Mouse (Mus musculus) midbrain, embryonic 16.5 days (tissue): ENCODE data around the gene Paics. TPM values are rescaled to one million over a fixed set of nuclear protein-coding genes. Genes with fewer than 3 reads are reported as not detected.
"Not testable (repeated sequence)": the region's sequence is repeated elsewhere in the genome, so short reads cannot be mapped to it uniquely, and the experiment has no call there.

Experiments used
- ATAC-seq: fragments of 200-750 bp; cut with Nextera tagmentation; 2 replicates; pipeline ENCODE4 v1.8.0; 2017; ENCODE audit warnings: moderate TSS enrichment
- H3K27ac ChIP-seq: fragments of 300-500 bp; sonication (generic); 2 replicates; pipeline ENCODE4 v1.5.1; 2014; ENCODE audit warnings: mild to moderate bottlenecking, low read length, mixed read lengths
- H3K27me3 ChIP-seq: fragments of 300-500 bp; sonication (generic); 2 replicates; pipeline ENCODE4 v1.6.1; 2014; ENCODE audit warnings: low read depth, low read length, mixed read lengths; ENCODE audit not compliant: control insufficient read depth, insufficient read depth
- H3K36me3 ChIP-seq: fragments of 300-500 bp; sonication (generic); 2 replicates; pipeline ENCODE4 v1.6.1; 2014; ENCODE audit warnings: mild to moderate bottlenecking, low read length, moderate library complexity, mixed read lengths; ENCODE audit not compliant: control insufficient read depth, insufficient read depth
- H3K4me1 ChIP-seq: fragments of 300-500 bp; sonication (generic); 2 replicates; pipeline ENCODE4 v1.6.1; 2014; ENCODE audit warnings: mild to moderate bottlenecking, low read length, mixed read lengths; ENCODE audit not compliant: control insufficient read depth, insufficient read depth
- H3K4me2 ChIP-seq: fragments of 300-500 bp; sonication (generic); 2 replicates; pipeline ENCODE4 v1.6.1; 2014; ENCODE audit warnings: mild to moderate bottlenecking, low read length, mixed read lengths
- H3K4me3 ChIP-seq: fragments of 300-500 bp; sonication (generic); 2 replicates; pipeline ENCODE4 v1.5.1; 2014; ENCODE audit warnings: low read depth, mild to moderate bottlenecking, low read length, moderate library complexity, mixed read lengths
- H3K9ac ChIP-seq: fragments of 300-500 bp; sonication (generic); 2 replicates; pipeline ENCODE4 v1.6.1; 2014; ENCODE audit warnings: low read depth, low read length, mixed read lengths
- H3K9me3 ChIP-seq: fragments of 300-500 bp; sonication (generic); replicated peaks from 2 replicates; pipeline ENCODE4 v1.6.1; 2014; ENCODE audit warnings: mild to moderate bottlenecking, low read length, mixed read lengths; ENCODE audit not compliant: control insufficient read depth, poor library complexity, severe bottlenecking
- WGBS: fragments of 180-500 bp; shearing (Covaris S2); extraction: QIAGEN DNeasy Blood & Tissue Kit; methylation state at CpG from one replicate; pipeline ENCODE4 v1.1.7; 2014; 5-methylcytosine and 5-hydroxymethylcytosine counted together
- polyA plus RNA-seq: library from polyadenylated mRNA; unstranded; fragments of >200 nt; fragmentation: Nextera tagmentation; extraction: Ambion mirVana; gene quantifications from 2 replicates; pipeline ENCODE4 v1.2.1, GENCODE M21; 2015

Gene Paics
- 150 and 163 TPM in 2 replicates for polyA plus RNA-seq

GRCm38 (mm10) chr5:76951106-76952027 is at the start of gene Paics, which contains the start of gene Ppat:
Gene Paics, plus strand, starts transcription at chr5:76951307.
Gene Ppat, minus strand, starts transcription at chr5:76951578.
- WGBS = under 1% methylated on average over 81 of the region's 81 CpGs
- no peaks in the 10 kb centered on the region for H3K9me3 ChIP-seq
- peak; percentile 97 for ATAC-seq

GRCm38 (mm10) chr5:76902131-76902530 is 49.0 kb upstream of the Paics start:
- H3K9ac ChIP-seq = no peak overlapping the region
- peaks cover 6% of the 10 kb centered on the region; the same call in 1 of the 2 replicates for H3K4me1 ChIP-seq
- no peaks in the 10 kb centered on the region for H3K27me3 ChIP-seq
- no peaks in the 10 kb centered on the region for H3K9me3 ChIP-seq
- WGBS = 80% methylated on average over 4 of the region's 4 CpGs
- no peak overlapping the region for H3K4me2 ChIP-seq
- ATAC-seq = no peak
- no peak overlapping the region for H3K4me3 ChIP-seq
- no peaks in the 10 kb centered on the region for H3K36me3 ChIP-seq
- H3K27ac ChIP-seq = no peak overlapping the region

More at GRCm38 (mm10) chr5:76951106-76952027, at the start of gene Paics, which contains the start of gene Ppat:
- peak within 1 kb of the TSS; percentile 86 for H3K4me2 ChIP-seq
- H3K36me3 ChIP-seq = no peaks in the 10 kb centered on the region
- peaks cover 22% of the 10 kb centered on the region for H3K4me1 ChIP-seq
- no peaks in the 10 kb centered on the region for H3K27me3 ChIP-seq
- H3K4me3 ChIP-seq = peak within 1 kb of the TSS; percentile 63
- H3K27ac ChIP-seq = peak within 1 kb of the TSS; percentile 81
- H3K9ac ChIP-seq = peak within 1 kb of the TSS; percentile 63

DNA sequence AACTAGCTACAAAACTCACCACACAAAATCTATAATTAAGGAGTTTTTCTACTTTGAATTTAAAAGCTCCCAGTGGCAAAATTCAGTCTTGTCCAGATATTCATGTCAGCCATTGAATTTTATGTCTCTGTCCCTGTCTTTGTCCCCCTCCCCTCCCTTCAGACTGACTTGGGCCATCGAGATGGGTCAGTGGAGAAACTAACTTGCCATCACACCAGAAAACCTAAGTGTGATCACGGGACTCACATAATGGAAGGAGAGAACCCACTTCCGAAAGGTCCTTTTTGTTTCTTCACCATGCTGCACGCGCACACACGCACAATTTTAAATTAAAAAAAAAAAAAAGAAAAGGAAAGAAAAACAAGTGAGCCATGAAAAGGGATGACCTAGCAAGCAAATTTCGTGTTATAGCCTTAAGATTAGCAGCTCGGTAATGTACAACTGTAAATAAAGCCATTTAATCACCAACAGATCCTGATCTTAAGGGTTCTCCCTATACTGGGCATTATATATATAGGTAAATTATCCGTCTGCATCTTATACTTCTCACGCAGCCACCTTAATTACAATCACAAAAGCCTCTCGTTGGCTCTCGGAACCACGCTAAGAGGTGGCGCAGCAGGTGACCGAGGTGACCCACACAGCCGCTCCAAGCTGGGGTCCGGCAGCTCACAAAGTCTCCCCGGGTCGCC is 46.2 kb upstream of the Paics start:
- Histone ChIP-seq H3K27ac (peak overlapping the region; percentile 89), H3K9ac (peak overlapping the region; percentile 88), H3K9me3 (no peaks in the 10 kb centered on the region), H3K4me3 (peak overlapping the region; percentile 74), H3K36me3 (no peaks in the 10 kb centered on the region), H3K4me1 (peaks cover 6% of the 10 kb centered on the region; the same call in 1 of the 2 replicates), H3K27me3 (no peaks in the 10 kb centered on the region), H3K4me2 (peak overlapping the region; percentile 73)
- ATAC-seq = peak; percentile 76
- WGBS = 1% methylated on average over 19 of the region's 19 CpGs

GRCm38 (mm10) chr5:76905405-76906154 is 45.5 kb upstream of the Paics start, which contains the start of gene Aasdh:
Gene Aasdh, minus strand, starts transcription at chr5:76905514.
- no peaks in the 10 kb centered on the region for H3K27me3 ChIP-seq
- peaks cover 6% of the 10 kb centered on the region; the same call in 1 of the 2 replicates for H3K4me1 ChIP-seq
- no peaks in the 10 kb centered on the region for H3K36me3 ChIP-seq
- H3K9ac ChIP-seq = peak within 1 kb of the TSS; percentile 88
- no peaks in the 10 kb centered on the region for H3K9me3 ChIP-seq
- peak within 1 kb of the TSS; percentile 73 for H3K4me2 ChIP-seq
- peak within 1 kb of the TSS; percentile 74 for H3K4me3 ChIP-seq
- peak; percentile 97 for ATAC-seq
- under 1% methylated on average over 47 of the region's 47 CpGs for WGBS
- H3K27ac ChIP-seq = peak within 1 kb of the TSS; percentile 89

GRCm38 (mm10) chr5:76906155-76906499 is 45.0 kb upstream of the Paics start:
- WGBS = 29% methylated on average over 3 of the region's 3 CpGs
- no peak for ATAC-seq

GRCm38 (mm10) chr5:76910807-76911206 is 40.3 kb upstream of the Paics start:
- Histone ChIP-seq H3K4me1 (peaks cover 4% of the 10 kb centered on the region; the same call in 1 of the 2 replicates), H3K9ac (no peak overlapping the region), H3K4me2 (no peak overlapping the region), H3K27ac (no peak overlapping the region), H3K9me3 (no peaks in the 10 kb centered on the region), H3K4me3 (no peak overlapping the region), H3K36me3 (no peaks in the 10 kb centered on the region), H3K27me3 (no peaks in the 10 kb centered on the region)
- 80% methylated on average over 3 of the region's 3 CpGs for WGBS
- no peak for ATAC-seq

More at GRCm38 (mm10) chr5:76906155-76906499, 45.0 kb upstream of the Paics start:
- peak overlapping the region; percentile 63 for H3K4me2 ChIP-seq
- no peaks in the 10 kb centered on the region for H3K27me3 ChIP-seq
- peak overlapping the region; percentile 74 for H3K4me3 ChIP-seq
- peaks cover 6% of the 10 kb centered on the region; the same call in 1 of the 2 replicates for H3K4me1 ChIP-seq
- no peaks in the 10 kb centered on the region for H3K36me3 ChIP-seq
- H3K27ac ChIP-seq = peak overlapping the region; percentile 88
- H3K9me3 ChIP-seq = no peaks in the 10 kb centered on the region
- peak overlapping the region; percentile 88 for H3K9ac ChIP-seq

DNA sequence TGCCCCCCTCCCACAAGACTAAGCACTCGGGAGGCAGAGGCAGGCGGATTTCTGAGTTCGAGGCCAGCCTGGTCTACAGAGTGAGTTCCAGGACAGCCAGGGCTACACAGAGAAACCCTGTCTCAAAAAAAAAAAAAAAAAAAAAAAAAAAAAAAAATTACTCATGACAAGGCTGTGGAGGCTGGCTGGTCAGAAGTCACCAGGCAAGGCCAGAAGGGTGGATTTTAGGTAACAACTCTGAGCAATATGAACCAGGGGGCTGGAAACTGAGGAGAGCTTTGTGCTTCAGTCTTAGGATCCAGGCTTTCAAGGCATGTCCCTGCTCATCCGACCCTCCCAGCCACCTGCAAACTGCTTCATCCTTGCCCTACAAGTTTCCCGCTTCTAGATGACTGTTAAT is 38.6 kb upstream of the Paics start:
- H3K27me3 ChIP-seq, H3K4me2 ChIP-seq, H3K27ac ChIP-seq, H3K36me3 ChIP-seq, H3K9ac ChIP-seq, H3K4me1 ChIP-seq, H3K4me3 ChIP-seq, H3K9me3 ChIP-seq, ATAC-seq: not testable (repeated sequence)
- WGBS = 96% methylated on average over 5 of the region's 5 CpGs

- no peak for ATAC-seq
- H3K4me3 ChIP-seq = no peak overlapping the region
- H3K4me1 ChIP-seq = no peaks in the 10 kb centered on the region
- WGBS = 83% methylated on average over 4 of the region's 4 CpGs
- H3K36me3 ChIP-seq = peaks cover 10% of the 10 kb centered on the region
- H3K9ac ChIP-seq = no peak overlapping the region
- H3K27ac ChIP-seq = no peak overlapping the region
- H3K9me3 ChIP-seq = 0 out of 2 replicates have a peak, but pooled peaks cover 5% of the 10 kb centered on the region
- no peak overlapping the region for H3K4me2 ChIP-seq
- H3K27me3 ChIP-seq = no peaks in the 10 kb centered on the region
Observed at GRCm38 (mm10) chr5:76922833-76923232, 28.3 kb upstream of the Paics start.
